Mouse (Mus musculus) kidney, adult 2 months (tissue): Measurements from ENCODE around the gene Gpatch2l.

Source experiments
- CTCF ChIP-seq: fragments of 200-500 bp; conservative IDR thresholded peaks from 2 replicates; pipeline ENCODE4 v1.5.1; 2011; ENCODE audit warnings: low read depth, mild to moderate bottlenecking, control low read depth, low read length, moderate library complexity, mixed read lengths; ENCODE audit not compliant: insufficient read depth, insufficient read length
- POLR2A ChIP-seq: fragments of 200-500 bp; IDR thresholded peaks from one replicate; pipeline ENCODE4 v1.6.1; 2011; ENCODE audit warnings: low read depth, low read length, control low read depth

DNA sequence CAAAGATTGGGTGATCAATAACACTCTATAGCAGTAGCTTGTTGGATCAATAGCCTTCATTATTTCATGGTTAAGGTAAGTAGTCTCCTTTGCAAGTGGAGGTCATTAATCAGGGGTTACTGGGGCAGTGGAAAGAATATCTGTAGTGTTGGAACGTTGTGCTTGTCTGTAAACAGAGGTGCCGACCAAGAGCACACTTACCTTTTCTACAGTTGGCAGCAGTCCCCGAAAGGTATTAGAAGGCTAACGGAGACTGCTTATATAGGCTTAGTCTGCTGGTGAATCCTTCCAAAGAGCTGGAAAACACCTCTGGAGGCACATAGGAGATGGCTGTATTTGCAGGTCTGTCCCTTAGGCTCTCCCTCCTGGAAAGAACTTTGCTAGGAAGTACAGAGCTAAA is 8.5 kb downstream of the Gpatch2l start:
- TF ChIP-seq CTCF (no peak), POLR2A (no peak)
